Mouse (Mus musculus): ENCODE data around the gene Spast.

GRCm38 (mm10) chr17:74295026-74295970 is 43.5 kb upstream of the Spast start, which contains the start of gene Memo1:
- no peak for TF ChIP-seq EP300 (IDR thresholded peaks at IDR 0.05; ENCODE audit: low read depth)
- TF ChIP-seq CTCF (IDR thresholded peaks at IDR 0.05; ENCODE audit: low read depth): no peak
